Mouse (Mus musculus) CH12.LX (cell line): Measurements from ENCODE around the gene Gm45808. TPM values are rescaled to one million over a fixed set of nuclear protein-coding genes. Genes with fewer than 3 reads are reported as not detected.

Experiments used
- DNase-seq: peaks from one replicate; pipeline ENCODE4 v3.0.0-alpha.2; 2013; ENCODE audit errors: extremely low read depth
- H3K27ac ChIP-seq: 2 replicates; pipeline ENCODE4 v1.5.1; 2012; ENCODE audit warnings: low read depth, mild to moderate bottlenecking, control low read depth, moderate library complexity; ENCODE audit not compliant: insufficient read depth
- H3K27me3 ChIP-seq: replicated peaks from 2 replicates; pipeline ENCODE3; 2012; ENCODE audit warnings: inconsistent platforms
- H3K36me3 ChIP-seq, 2 experiments: replicated peaks in 1 of 2; 2 replicates each; pipeline versions ENCODE3 to v1.6.1; 2012; ENCODE audit warnings: inconsistent platforms in 1 of 2, low read length in 1 of 2, mild to moderate bottlenecking in 1 of 2, mixed read lengths in 1 of 2, moderate library complexity in 1 of 2; ENCODE audit not compliant: control insufficient read depth in 1 of 2, insufficient read depth in 1 of 2
- H3K4me1 ChIP-seq, 2 experiments: 2 replicates each; pipeline ENCODE4 v1.6.1; 2012; ENCODE audit warnings: inconsistent platforms in 1 of 2, moderate library complexity in 1 of 2; ENCODE audit not compliant: insufficient read depth in 2 of 2, control insufficient read depth in 1 of 2
- H3K4me2 ChIP-seq: 2 replicates; pipeline ENCODE4 v1.6.1; 2012; ENCODE audit warnings: low read depth, mild to moderate bottlenecking, control low read depth; ENCODE audit not compliant: poor library complexity, insufficient read depth, severe bottlenecking
- H3K4me3 ChIP-seq, 3 experiments: fragments of 150-350 bp in 1 of 3; sonication (generic) in 1 of 3; replicated peaks in 1 of 3; 2 replicates each; pipeline versions ENCODE3 to v1.5.1; 2011 to 2012; ENCODE audit warnings: low read depth in 2 of 3, low read length in 2 of 3, mild to moderate bottlenecking in 2 of 3, moderate library complexity in 2 of 3, control low read depth in 1 of 3, improper control_type of control experiment in 1 of 3, inconsistent platforms in 1 of 3, mixed read lengths in 1 of 3; ENCODE audit not compliant: poor library complexity in 1 of 3
- H3K79me2 ChIP-seq: replicated peaks from 2 replicates; pipeline ENCODE4 v1.6.1; 2012; ENCODE audit warnings: mild to moderate bottlenecking, moderate library complexity; ENCODE audit not compliant: control insufficient read depth, poor library complexity, insufficient read depth, severe bottlenecking; ENCODE audit errors: extremely low read depth
- H3K9ac ChIP-seq: 2 replicates; pipeline ENCODE4 v1.6.1; 2012; ENCODE audit warnings: low read depth, mild to moderate bottlenecking, control low read depth, moderate library complexity; ENCODE audit not compliant: insufficient read depth
- H3K9me3 ChIP-seq: replicated peaks from 2 replicates; pipeline ENCODE3; 2012; ENCODE audit warnings: low read length, inconsistent platforms, mixed read lengths
- CHD2 ChIP-seq: IDR thresholded peaks from 2 replicates; pipeline ENCODE4 v1.6.1; 2011; ENCODE audit warnings: low read length, improper control_type of control experiment
- E2F4 ChIP-seq: IDR thresholded peaks from 2 replicates; pipeline ENCODE4 v1.6.1; 2011; ENCODE audit warnings: low read depth, low read length, improper control_type of control experiment; ENCODE audit not compliant: insufficient replicate concordance
- IRF4 ChIP-seq: IDR thresholded peaks from 2 replicates; pipeline ENCODE4 v1.6.1; 2014; ENCODE audit warnings: low read depth, mild to moderate bottlenecking, inconsistent platforms, low read length, improper control_type of control experiment
- MAFK ChIP-seq: IDR thresholded peaks from 2 replicates; pipeline ENCODE4 v1.6.1; 2011; ENCODE audit warnings: low read length, improper control_type of control experiment; ENCODE audit not compliant: insufficient replicate concordance
- MAZ ChIP-seq: IDR thresholded peaks from 2 replicates; pipeline ENCODE4 v1.6.1; 2012; ENCODE audit warnings: low read depth, mild to moderate bottlenecking, inconsistent platforms, low read length, improper control_type of control experiment, moderate library complexity
- MEF2A ChIP-seq: IDR thresholded peaks from 2 replicates; pipeline ENCODE4 v1.6.1; 2014; ENCODE audit warnings: low read depth, mild to moderate bottlenecking, inconsistent platforms, low read length, improper control_type of control experiment, borderline replicate concordance
- NELFE ChIP-seq: IDR thresholded peaks from 2 replicates; pipeline ENCODE4 v1.6.1; 2011; ENCODE audit warnings: low read depth, low read length, improper control_type of control experiment
- POLR2A ChIP-seq: IDR thresholded peaks from 2 replicates; pipeline ENCODE4 v1.6.1; 2011; ENCODE audit warnings: low read depth, mild to moderate bottlenecking, improper control_type of control experiment, low read length
- POLR2AphosphoS2 ChIP-seq: IDR thresholded peaks from 2 replicates; pipeline ENCODE4 v1.6.1; 2011; ENCODE audit warnings: low read depth, low read length, improper control_type of control experiment
- SIN3A ChIP-seq: IDR thresholded peaks from 2 replicates; pipeline ENCODE4 v1.6.1; 2012; ENCODE audit warnings: low read length, improper control_type of control experiment, inconsistent platforms
- SMC3 ChIP-seq: IDR thresholded peaks from 2 replicates; pipeline ENCODE4 v1.6.1; 2011; ENCODE audit warnings: low read depth, low read length, improper control_type of control experiment
- TBP ChIP-seq: conservative IDR thresholded peaks from 2 replicates; pipeline ENCODE4 v1.6.1; 2011; ENCODE audit warnings: low read depth, low read length, improper control_type of control experiment
- UBTF ChIP-seq: IDR thresholded peaks from 2 replicates; pipeline ENCODE4 v1.6.1; 2012; ENCODE audit warnings: low read depth, mild to moderate bottlenecking, inconsistent platforms, low read length, improper control_type of control experiment, moderate library complexity
- ZMIZ1 ChIP-seq: IDR thresholded peaks from 2 replicates; pipeline ENCODE4 v1.6.1; 2012; ENCODE audit warnings: low read depth, mild to moderate bottlenecking, inconsistent platforms, low read length, improper control_type of control experiment
- dilution Hi-C: fragments of 300-500 bp; cut with MboI; formaldehyde crosslinking; loops from 2 replicates; pipeline ENCODE4 v1.14.3; 2020; ENCODE audit warnings: low sequenced_read_pairs; ENCODE audit not compliant: extremely low pct_unique_long_range_greater_than_20kb, extremely low pct_ligation_motif_present
- in situ Hi-C: fragments of 300-500 bp; cut with MboI; formaldehyde crosslinking; loops from 3 replicates; pipeline ENCODE4 v1.14.3; 2019; ENCODE audit warnings: low sequenced_read_pairs, low pct_ligation_motif_present, low pct_unique_long_range_greater_than_20kb, mixed read lengths
- polyA plus RNA-seq: library from polyadenylated mRNA; unstranded; fragments of >175 nt; gene quantifications from 2 replicates; pipeline ENCODE4 v1.2.1, GENCODE M21; 2012; ENCODE audit warnings: low read depth; ENCODE audit not compliant: insufficient read length
- total RNA-seq, 2 experiments: library from RNA; depleted of rRNA; stranded (reverse); fragments of 300-350 nt in 1 of 2; fragments of >200 nt in 1 of 2; gene quantifications; 2 replicates each; pipeline ENCODE4 v1.2.3; 2012 to 2014

Gm45808 gene
- total and polyA plus RNA-seq, 3 experiments = 0.85 to 5.0 TPM; not detected in 1

DNA sequence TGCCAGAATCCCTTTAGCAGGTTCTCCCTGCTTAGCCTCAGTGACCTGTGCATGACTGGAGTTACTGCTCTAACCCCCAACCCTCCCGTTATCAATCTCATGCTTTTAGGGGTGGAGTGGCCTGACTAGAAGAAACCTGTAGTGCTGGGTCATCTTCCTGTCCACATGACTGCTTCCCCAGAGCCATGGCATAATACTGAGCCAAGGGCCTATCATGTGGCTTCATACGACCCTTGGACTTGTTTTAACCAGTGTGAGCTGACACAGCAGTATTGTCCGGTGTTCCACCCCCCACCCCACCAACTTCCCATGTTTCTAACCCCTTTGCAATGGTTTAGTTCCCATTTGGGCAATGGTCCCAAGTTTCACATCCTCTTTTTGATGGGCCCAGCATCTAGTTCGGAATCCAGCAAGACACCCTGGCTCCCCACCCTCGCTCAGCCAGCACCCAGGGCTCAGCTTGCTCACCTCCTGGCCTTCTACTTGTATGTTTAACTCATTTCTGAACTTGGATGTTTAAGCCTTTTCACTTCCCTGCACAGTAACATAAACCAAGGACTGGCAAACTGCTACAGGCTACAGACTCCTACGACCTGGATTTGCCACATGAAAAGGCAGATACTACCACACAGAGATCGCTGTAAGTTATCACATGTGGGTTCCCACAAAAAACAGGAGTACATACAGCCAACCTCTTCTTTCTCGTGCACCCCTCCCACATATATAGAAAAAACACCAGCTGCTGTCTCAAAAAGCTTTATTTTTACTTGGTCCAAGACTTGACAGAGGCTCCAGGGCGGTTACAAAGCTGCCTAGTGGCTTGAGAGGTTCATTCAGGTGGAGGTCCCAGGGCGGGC, 29.2 kb downstream of the Gm45808 start:
- no peak overlapping the region for H3K27ac ChIP-seq
- peak overlapping the region; percentile 65 for H3K4me2 ChIP-seq
- H3K9me3 ChIP-seq = no peaks in the 10 kb centered on the region
- dilution Hi-C loops = no loop called here
- H3K4me1 ChIP-seq = peaks cover 10 to 39% of the 10 kb centered on the region in 2 experiments
- peaks cover 19% of the 10 kb centered on the region for H3K79me2 ChIP-seq
- DNase-seq = no peak
- H3K36me3 ChIP-seq = peaks cover 44 to 74% of the 10 kb centered on the region in 2 experiments
- H3K27me3 ChIP-seq = no peaks in the 10 kb centered on the region
- peak overlapping the region in 2 of 3 experiments; percentile 34 to 50 for H3K4me3 ChIP-seq
- peak overlapping the region; percentile 45; the same call in 1 of the 2 replicates for H3K9ac ChIP-seq
- TF ChIP-seq ZMIZ1 (no peak), TBP (no peak), MAZ (no peak), E2F4 (no peak), POLR2A (peak; percentile 49; the same call in 1 of the 2 replicates), CHD2 (peak; percentile 31), MAFK (peak; percentile 76), IRF4 (peak; percentile 83), POLR2AphosphoS2 (peak; percentile 96), NELFE (0 out of 2 replicates have a peak, but pooled peaks have one; percentile 30), UBTF (no peak), SMC3 (no peak)
- in situ Hi-C loops = no loop called here

GRCm38 (mm10) chr7:45456721-45457203, 29.8 kb downstream of the Gm45808 start:
- Histone ChIP-seq H3K9me3 (no peaks in the 10 kb centered on the region), H3K4me3 (peak overlapping the region in 1 of 3 experiments; percentile 50), H3K4me1 (peaks cover 8 to 35% of the 10 kb centered on the region in 2 experiments), H3K79me2 (peaks cover 19% of the 10 kb centered on the region), H3K27ac (no peak overlapping the region), H3K4me2 (no peak overlapping the region), H3K36me3 (peaks cover 43 to 76% of the 10 kb centered on the region in 2 experiments), H3K9ac (no peak overlapping the region), H3K27me3 (no peaks in the 10 kb centered on the region)
- dilution Hi-C loops = no loop called here
- in situ Hi-C loops = no loop called here
- no peak for TF ChIP-seq MEF2A
- TF ChIP-seq MAZ = 0 out of 2 replicates have a peak, but pooled peaks have one; percentile 2
- TF ChIP-seq SIN3A = no peak
- no peak for DNase-seq
